Mouse (Mus musculus): Measurements from ENCODE around the gene Unc13d.
"Not testable (repeated sequence)": the region's sequence is repeated elsewhere in the genome, so short reads cannot be mapped to it uniquely, and the experiment has no call there.

Gene Unc13d

DNA sequence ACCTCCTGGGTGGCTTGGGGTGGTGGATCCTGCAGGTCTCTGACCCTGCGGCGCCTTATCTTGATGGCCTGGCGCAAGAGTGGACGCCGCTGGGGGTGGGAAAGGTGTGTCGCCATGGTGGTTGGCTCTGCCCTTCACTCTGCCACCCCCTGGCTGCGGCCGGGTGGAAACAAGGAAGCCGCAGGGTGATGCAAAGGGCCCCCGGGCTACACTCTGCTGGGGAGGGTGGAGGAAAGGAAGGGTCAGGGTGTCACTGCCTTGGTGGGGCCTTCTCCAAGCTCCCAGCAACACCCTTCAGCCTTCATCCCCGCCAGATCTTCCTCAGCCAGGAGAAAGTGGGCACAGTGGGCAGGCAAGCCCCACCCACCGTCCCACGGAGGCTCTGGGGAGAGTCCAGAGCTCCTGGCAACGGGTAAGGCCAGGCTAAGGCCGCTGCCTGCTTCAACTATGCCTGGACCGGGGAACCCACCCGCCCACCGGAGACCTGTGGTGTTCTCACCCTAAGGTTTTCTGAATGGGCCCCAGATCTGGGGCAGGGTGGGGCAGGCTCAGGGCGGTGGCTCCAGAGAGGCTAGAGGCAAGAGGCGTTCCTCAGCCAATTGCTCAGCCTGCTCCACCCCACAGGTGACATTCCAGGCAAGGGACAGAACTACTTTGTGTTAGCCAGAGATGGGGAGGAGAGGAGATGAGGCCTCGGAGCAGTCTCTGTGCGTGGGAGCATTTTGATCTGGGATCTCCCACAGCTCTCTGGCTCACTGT, at the start of gene Unc13d:
Gene Unc13d (minus strand): TSS at position 516 of the 759 bp plus-strand sequence.
- no peak for DNase-seq (ENCODE audit: low spot score in 2 of 2)

DNA sequence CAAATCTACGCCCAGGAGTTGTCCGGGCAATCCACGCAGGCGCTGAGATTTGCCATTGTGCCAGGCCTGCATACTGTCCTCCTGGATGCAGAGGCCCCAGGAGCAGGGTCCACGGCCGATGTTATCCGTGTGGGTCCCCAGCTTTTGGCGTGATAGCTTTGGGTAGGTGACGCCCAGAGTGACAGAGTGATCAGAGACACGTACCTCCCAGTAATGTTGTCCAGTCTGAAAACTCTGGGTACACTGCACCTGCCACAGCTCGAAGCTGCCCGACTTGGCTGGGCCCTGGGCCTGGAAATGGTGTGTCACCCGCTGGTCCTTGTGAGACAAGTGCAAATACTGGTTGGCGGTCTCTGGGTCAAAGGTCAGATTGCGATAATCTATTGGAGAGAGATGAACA, 48.5 kb upstream of the Unc13d start:
- DNase-seq (ENCODE audit: low spot score in 2 of 2), result no peak

DNA sequence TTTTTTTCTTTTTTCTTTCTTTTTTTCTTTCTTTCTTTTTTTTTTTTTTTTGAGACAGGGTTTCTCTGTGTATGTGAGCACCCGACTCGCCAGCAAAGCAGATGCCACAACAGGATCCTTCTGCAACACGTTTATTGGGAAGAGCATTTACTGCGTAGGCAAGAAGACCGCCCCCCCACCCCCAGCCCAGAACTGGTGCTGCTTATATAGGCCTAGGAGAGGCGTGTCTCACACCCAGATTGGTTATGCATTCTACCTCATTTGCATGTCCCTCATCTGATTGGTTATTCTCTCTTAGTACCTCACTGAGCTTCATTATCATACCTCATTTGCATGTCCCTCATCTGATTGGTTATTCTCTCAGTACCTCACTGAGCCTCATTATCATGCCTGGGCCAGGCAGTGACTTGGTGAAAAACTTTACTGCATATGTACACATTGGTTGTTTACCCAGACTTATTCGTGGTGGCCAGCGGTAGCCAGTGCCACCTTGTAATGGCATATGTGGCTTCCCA, 44.0 kb upstream of the Unc13d start:
- DNase-seq (ENCODE audit: low spot score in 2 of 2), result not testable (repeated sequence)

DNA sequence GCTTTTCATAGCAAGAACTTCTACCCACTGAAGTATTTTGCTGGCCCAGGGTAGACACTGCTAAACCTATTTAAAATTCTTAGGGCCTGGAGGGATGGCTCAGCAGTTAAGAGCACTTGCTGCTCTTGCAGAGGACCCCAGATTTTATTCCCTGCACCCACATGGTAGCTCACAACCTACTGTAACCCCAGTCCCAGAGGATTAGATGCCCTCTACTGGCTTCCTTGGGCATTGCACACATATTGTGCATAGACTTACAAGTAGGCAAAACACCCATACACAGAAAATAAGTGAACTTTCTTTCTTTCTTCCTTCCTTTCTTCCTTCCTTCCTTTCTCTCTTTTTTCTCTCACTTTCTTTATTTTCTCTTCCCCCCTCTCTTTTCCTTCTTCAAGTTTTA, 40.1 kb upstream of the Unc13d start:
- no peak for DNase-seq (ENCODE audit: low spot score in 2 of 2)

DNA sequence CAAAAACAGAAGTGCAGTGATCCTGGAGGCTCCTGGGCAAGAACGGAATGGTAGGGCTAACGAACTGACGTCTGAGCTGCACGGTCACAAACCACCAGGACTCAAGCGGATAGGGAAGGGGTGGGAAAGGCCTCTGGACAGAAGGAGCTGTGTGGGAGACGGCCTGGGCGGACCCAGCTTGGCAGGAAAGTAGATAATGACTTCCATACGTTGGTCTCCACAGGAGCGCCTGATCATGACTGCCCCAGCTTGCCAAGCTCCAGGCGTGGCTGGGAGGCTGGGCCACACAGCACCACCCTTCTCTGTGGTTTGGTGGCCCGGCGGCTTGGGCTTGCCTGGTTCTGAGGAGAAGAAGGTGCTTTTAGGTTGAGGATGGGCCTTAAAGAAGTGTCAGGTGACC, 39.5 kb upstream of the Unc13d start:
- no peak for DNase-seq (ENCODE audit: low spot score in 2 of 2)

DNA sequence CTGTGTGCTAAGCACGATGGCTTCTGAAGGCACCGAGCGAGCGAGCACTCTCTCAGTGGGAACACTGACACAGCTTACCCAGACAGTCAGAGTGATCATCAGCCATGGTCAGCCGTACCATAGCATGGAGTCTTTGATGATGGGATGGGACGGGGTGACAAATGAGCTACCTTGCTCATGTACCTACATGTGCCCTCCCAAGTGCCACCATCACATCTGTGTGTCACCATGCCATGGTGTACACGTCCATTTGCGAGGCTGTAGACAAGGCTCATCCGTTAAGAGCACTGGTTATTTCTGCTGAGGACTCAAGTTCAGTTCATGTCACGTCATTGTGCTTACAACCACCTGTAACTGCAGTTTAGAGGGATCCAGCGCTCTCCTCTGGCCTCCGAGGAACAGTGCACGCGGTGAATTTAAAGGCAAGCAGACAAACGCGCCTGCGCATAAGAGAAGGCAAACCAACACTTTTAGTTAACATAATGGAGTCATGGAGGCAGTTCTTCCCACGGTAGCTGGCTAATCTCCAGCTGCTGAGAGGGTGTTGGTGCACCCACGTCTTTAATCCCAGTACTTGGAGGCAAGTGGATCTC, 33.9 kb upstream of the Unc13d start:
- DNase-seq (ENCODE audit: low spot score in 2 of 2), result no peak

DNA sequence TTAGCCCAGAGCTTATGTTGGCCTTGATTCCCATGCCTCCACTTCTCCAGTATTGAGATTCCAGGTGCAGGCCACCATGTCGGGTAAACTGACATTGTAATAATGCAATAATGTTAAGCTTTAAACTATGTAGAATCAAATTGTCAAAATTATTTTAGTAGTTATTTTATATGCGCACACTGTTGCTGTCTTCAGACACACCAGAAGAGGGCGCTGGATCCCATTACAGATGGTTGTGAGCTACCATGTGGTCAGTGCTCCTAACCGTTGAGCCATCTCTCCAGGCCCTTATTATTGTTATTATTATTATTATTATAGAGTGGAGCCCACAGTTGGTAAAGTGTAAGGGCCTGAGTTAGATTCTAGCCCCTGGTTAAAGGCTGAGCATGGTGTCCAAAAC, 33.3 kb upstream of the Unc13d start:
- no peak for DNase-seq (ENCODE audit: low spot score in 2 of 2)

DNA sequence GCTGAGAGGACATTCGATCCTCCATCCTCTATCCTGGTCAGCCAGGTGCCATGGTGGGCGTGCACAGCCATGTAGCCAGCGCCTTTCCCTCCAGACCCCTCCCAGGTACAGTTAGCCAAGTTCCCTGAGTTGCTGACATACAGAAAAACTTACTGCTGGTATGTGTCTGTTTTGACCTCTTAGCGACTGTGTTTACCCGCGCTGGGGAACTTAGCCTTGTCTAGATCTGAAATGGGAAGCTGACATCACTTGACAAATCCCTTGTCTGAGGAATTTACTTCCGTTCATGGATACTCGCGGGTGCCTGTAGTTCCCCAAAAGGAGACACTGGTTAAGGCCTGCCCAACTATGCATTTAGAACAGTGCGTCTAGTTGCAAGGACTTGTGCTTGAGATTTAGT, 32.8 kb upstream of the Unc13d start:
- no peak for DNase-seq (ENCODE audit: low spot score in 2 of 2)

DNA sequence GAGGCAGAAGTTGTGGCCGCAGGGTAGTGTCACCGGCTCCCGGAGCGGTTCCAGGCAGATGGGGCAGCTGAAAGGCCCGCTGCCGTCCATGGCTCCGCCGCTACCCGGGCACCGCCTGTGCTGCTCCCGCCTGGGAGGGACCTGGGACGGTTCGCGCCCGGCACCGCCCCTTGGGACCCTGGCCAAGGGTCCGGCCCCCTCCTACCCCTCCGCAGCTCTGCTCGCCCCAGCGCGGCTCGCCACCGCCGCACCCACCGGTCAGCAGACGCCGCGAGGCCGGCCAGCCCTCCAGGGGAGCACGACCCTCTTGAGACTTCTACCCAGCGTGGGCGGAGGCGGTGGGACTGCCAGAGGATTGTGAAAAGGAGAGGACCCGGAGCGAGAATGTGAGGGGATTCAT, 32.4 kb upstream of the Unc13d start:
- no peak for DNase-seq (ENCODE audit: low spot score in 2 of 2)

DNA sequence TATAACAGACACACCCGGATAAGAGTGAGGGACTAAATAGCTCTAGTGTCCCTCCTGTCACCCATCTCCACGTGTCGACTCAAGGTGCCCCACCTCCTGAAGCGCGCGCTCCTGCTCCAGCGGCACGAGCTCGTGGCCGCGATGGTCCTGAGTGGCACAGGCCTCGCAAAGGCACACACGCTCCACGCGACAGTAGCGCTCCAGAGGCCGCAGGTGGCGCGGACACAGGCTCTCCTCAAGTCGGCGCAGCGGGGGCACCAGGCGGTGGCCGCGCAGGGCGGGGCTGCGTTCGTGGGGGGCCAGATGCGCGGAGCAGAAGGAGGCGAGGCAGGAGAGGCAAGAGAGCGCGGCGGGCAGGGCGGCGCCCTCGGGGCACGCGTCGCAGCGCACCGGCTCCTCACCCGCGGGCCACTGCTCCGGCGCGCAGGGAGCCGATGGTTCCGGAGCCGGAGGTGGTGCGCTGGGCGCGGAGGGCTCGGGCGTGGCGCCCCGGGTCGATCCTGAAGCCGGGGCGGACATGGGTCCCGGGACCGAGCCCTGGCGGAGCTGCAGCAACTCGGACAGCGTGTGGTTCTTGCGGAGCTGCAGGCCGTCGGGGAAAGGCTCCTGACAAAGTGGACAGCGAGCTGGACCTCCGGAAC, 31.8 kb upstream of the Unc13d start:
- DNase-seq (ENCODE audit: low spot score in 2 of 2), result no peak

DNA sequence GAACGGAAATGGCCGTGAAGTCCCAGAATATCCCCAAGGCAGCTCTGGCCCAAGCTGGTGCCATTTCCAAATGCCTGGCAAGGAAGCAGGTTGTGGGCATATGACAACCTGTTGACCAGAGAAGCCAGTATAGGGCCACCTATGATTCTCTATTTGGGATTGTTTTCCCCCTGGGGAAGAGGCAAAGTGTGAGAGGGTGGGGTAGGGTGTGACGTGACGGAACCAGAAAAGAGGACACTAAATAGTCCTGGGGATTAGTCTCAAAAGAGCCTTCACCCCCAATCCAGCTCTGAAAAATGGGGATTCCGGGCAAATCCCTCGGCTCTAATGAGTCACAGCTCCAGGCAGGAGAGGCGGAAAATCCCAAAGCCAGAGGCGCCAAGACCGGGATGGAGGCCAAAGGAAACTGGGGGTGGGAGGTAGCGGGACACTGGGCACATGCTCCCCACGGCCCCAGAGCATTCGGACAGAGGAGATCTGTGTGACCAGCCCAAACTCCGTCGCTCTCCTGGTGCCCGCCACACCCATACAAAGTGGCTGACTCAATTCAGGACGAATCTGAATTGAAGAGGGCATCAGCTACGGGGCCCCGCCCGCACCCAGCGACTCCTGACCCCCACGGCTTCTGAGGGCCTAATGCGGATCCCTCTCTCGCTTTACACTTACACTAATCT, 30.8 kb upstream of the Unc13d start:
- no peak for DNase-seq (ENCODE audit: low spot score in 2 of 2)

DNA sequence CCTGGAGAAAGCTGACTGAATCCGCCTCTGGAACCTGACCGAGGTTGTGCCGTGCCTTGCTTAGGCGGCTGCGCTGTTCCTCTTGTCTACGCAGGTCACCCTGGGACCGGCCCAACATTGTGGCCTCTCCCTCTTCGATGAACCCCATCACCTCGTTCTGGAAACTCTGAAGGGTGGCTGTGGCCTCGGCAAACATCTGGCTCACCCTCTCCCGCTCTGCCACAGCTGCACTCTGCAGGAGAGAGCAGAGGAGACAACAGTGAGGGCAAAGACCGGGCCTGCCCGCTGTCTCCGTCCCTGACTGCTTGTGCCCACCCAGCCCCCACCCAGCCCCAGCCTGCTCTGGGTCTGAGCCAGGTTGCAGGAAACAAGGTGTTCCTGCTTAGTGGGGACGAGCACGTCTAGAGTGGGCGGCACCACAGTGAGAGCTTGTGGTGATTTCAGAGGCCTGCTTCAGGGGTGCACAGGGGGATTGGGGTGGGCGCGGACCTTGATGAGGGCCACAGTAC, 30.1 kb upstream of the Unc13d start:
- no peak for DNase-seq (ENCODE audit: low spot score in 2 of 2)

DNA sequence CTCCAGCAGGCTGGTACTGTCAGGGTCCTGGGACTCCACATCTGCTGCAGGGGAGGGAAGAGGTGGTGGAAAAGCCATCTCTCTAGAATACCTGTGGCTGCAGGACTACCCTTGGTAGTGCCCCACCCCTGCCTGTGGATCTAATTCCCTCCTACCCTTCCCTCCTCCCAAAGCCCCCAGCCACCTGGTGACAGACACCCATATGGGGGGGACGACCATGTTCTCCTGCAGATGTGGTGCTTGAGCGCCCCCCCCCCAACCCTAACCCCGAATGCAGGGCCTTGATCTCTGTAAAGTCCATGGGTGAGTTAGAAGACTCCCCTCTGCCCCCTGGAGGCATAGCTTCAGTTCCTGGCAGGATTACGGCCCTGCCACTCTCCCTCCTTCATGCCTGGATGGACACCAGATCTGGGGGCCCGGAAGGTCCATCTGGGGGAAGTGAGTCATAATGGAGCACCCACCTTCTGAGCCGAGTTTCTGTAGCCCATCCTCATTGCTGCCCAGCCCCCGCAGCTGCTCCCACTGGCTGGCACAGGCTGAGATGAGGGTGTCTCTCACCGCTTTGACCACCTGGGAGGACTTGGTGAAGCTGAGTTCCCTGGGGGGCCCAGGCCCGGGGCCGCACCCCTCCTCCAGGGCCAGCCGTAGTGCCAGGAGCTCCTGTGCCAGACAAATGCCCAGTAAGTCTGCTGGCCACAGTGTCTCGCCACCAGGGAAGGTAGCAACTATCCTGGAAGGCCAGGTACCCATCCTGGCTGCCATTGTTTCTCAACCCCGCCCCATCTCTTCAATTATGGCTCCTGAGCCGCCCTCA, 29.4 kb upstream of the Unc13d start:
- DNase-seq (ENCODE audit: low spot score in 2 of 2), result no peak

DNA sequence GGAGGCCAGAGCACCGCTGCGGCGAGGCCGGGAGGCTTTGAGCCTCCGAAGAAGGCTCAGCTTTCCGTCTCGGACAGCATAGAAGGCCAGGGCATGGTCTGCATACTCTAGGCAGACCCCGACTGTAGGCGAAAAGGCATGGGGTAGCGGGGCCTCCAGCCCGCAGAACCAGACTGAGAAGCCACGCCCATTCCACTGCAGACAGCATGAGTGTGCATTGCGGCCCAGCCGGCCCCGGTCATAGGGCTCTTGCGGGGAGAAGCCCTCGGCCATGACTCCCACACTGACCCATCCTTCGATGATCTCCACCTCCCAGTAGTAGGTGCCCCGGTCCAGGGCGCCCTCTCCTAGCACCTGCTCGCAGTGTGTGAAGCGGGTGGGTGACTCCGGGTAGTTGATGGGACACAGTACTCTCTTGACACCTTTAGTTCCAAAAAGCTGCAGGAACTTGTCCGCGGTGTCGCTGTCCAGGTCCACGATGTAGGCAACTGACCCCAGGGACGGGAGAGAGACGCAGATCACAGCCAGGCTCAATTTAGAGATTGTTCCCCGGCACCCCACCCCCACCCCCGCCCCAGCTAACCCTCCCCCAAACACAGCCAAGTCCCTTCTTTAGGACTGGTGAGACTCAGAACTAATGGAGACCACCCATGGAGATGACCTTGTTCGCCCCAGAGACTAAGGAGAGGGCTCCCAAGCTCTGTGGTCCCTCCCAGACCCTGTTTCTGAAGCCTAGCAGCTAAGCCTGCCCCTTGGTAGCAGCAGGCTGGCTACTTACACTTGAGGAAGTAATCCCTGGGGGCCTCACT, 28.6 kb upstream of the Unc13d start:
- no peak for DNase-seq (ENCODE audit: low spot score in 2 of 2)

DNA sequence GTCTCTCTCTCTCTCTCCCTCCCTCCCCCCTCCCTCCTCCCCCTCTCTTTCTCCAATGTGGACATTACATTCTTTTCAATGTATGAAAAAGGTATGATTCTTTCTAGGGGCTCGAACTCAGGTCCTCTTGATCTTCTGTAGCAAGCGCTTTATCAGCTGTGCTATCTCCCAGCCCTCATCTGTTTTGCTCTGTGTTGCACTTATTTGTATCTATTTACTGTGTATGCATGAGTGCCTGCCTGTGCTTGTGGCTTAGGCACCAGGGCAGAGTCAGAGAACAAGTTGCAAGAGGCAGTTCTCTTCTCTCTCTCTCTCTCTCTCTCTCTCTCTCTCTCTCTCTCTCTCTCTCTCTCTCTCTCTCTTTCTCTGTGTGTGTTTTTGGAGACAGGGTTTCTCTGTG, 27.3 kb upstream of the Unc13d start:
- no peak for DNase-seq (ENCODE audit: low spot score in 2 of 2)

DNA sequence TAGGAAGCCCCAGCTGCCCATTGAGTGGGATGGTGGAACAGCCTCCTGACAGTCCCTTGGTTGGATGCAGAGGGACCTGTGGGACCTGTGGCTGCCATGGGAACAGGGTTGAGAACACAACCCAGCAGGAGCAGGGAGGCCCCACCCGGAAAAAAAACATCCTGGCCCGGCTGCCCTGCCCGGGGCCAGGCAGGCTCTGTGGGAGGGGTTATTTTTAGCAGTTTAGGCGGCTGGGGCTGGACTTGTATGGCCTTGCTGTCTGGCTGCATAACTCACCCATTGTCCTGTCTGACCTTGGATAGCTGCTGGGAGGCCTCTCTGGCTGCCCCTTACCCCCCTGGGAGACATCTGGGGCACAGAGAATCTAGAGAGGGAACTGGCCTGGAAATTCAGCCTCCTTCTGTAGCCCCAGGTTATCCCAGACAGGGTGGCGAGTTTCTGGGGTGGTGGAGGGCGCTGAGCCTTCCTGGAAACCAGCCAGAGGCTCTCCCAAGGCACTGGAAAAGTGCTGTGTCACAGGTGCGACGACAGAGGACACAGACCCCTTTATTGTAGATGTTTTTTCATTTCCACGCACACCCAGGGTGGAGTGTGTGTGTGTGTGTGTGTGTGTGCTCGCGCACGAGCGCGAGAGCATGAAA, 26.4 kb upstream of the Unc13d start:
- no peak for DNase-seq (ENCODE audit: low spot score in 2 of 2)

DNA sequence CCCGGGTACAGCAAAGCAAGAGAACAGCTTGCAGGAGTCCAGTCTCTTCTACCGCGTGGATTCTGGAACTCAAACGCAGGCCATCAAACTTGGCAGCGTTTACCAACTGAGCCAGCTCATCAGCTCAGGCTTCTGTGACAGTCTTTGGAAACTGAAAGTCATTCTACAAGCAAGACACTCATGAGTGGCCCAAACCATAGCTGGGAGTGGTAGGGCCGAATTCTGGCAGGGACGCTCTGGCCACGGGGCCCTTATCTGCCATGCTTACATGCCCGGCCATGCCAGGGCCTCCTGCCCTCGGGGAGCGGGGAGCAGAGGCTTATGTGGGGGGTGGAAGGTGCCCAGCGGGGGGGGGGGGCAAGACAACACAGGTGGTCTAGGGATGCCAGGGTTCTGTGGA, 25.8 kb upstream of the Unc13d start:
- no peak for DNase-seq (ENCODE audit: low spot score in 2 of 2)

DNA sequence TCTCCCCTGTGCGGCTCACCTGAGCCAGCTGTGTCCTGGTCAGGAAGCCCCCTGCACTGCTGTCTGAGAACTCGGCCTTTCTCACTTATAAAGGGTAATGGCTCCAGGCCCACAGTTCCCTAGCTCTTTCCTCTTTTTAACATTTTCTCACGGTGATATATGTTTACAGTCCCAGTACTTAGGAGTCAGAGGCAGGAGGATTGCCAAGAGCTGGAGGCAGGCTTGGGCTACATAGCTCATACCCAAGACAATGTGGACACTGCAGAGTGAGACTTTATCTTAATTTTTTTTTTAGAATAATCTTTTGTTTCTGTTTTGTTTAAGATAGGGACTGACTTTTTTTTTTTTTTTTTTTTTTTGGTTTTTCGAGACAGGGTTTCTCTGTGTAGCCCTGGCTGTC, 24.7 kb upstream of the Unc13d start:
- no peak for DNase-seq (ENCODE audit: low spot score in 2 of 2)

DNA sequence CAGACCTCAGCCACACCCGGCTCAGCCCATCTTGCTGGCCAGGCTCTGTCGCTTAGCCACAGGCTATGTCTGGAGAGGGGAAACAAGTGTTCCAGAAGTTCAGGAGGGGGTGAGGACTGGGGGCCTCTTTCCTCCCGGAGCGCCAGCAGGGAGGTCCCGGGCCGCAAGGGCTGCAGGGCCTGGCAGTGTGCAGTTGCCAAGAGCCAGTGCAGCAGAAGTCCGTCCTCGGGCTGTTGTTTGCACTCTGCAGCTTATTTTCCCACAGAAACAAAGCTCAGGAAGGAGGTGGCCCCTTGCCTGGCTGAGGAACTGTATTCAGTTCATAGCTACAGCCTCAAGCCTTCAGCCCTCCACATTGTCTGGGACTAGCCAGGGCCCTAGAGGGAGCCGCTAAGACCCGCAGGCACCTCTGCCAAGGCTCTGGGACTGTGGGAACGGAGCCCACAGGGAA, 24.2 kb upstream of the Unc13d start:
- DNase-seq (ENCODE audit: low spot score in 2 of 2), result no peak

DNA sequence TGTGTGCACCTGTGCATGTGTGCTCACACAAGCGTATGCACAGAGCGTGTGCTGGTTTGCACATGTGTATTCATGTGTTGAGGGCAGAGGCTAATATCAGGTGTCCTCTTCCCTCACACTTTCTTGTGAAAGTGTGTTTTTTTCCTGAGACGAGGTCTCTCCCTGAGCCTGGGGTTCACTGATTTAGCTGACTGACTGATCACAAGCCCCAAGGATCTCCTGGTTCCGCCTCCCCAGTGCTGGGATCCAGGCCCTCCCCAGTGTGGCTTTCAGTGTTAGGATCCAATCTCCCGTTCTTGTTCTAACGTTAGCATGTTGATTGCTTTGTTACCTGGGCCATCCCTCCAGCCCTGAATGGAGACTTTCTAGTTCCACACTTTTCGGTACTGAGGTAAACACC, 23.1 kb upstream of the Unc13d start:
- DNase-seq (ENCODE audit: low spot score in 2 of 2), result no peak

All from right cerebral cortex, postnatal 36 days (tissue).